Mouse (Mus musculus) CH12.LX (cell line): Measurements from ENCODE around the gene Scarb1.
A peak's percentile ranks its signal among the peaks of the same experiment; 100 is the strongest.

Source experiments
- CTCF ChIP-seq, 2 experiments: IDR thresholded peaks in 1 of 2; conservative IDR thresholded peaks in 1 of 2; 2 replicates each; pipeline ENCODE4 v1.5.1; 2011 to 2012; ENCODE audit warnings: low read depth in 2 of 2, low read length in 2 of 2, improper control_type of control experiment in 1 of 2, inconsistent platforms in 1 of 2, mild to moderate bottlenecking in 1 of 2, moderate library complexity in 1 of 2
- E2F4 ChIP-seq: IDR thresholded peaks from 2 replicates; pipeline ENCODE4 v1.6.1; 2011; ENCODE audit warnings: low read depth, low read length, improper control_type of control experiment; ENCODE audit not compliant: insufficient replicate concordance
- ETS1 ChIP-seq: conservative IDR thresholded peaks from 2 replicates; pipeline ENCODE4 v1.6.1; 2012; ENCODE audit warnings: low read depth, mild to moderate bottlenecking, inconsistent platforms, low read length, improper control_type of control experiment, moderate library complexity
- MAX ChIP-seq: IDR thresholded peaks from 2 replicates; pipeline ENCODE4 v1.6.1; 2011; ENCODE audit warnings: low read length, improper control_type of control experiment
- MAZ ChIP-seq: IDR thresholded peaks from 2 replicates; pipeline ENCODE4 v1.6.1; 2012; ENCODE audit warnings: low read depth, mild to moderate bottlenecking, inconsistent platforms, low read length, improper control_type of control experiment, moderate library complexity
- PAX5 ChIP-seq: IDR thresholded peaks from 2 replicates; pipeline ENCODE4 v1.6.1; 2012; ENCODE audit warnings: low read length, inconsistent platforms, mixed read lengths
- ZC3H11A ChIP-seq: IDR thresholded peaks from 2 replicates; pipeline ENCODE4 v1.6.1; 2012; ENCODE audit warnings: low read depth, mild to moderate bottlenecking, inconsistent platforms, low read length, improper control_type of control experiment
- ZKSCAN1 ChIP-seq: IDR thresholded peaks from 2 replicates; pipeline ENCODE4 v1.6.1; 2012; ENCODE audit warnings: low read depth, inconsistent platforms, low read length, improper control_type of control experiment, borderline replicate concordance
- ZNF384 ChIP-seq: IDR thresholded peaks from 2 replicates; pipeline ENCODE4 v1.6.1; 2012; ENCODE audit warnings: low read depth, low read length, improper control_type of control experiment, inconsistent platforms

DNA sequence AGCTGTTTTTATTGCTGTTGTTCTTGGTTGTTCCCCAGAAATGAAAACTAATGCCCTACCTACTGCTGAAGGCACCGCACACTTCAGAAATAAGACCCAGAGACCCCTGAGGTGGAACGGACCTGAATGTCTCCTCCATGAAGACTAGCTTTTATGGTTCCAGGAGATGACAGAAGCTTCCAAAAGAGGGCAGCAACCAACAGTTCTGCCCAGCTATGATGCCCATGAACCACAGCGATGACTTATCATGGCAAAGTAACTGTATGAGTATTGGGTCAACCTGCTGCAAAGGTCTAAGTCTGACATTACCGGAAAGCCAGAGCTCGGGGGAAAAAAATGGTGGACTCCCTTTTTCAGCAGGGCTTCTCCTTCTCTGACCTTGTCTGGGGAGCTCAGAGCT, 38.0 kb upstream of the Scarb1 start:
- TF ChIP-seq ZKSCAN1 (no peak), ZC3H11A (no peak), CTCF (conservative IDR thresholded peaks at IDR 0.05 in 1 of 2, IDR thresholded peaks at IDR 0.05 in 1 of 2; ENCODE audit: low read depth in 2 of 2, low read length in 2 of 2) (peak in 1 of 2 experiments; percentile 52; a peak in 2 of 4 replicates), ZNF384 (no peak), ETS1 (no peak), MAX (no peak), MAZ (no peak), E2F4 (no peak), PAX5 (no peak)
